Mouse (Mus musculus): Measurements from ENCODE around the gene Ccdc65. TPM values are rescaled to one million over a fixed set of nuclear protein-coding genes. Genes with fewer than 3 reads are reported as not detected.
A peak's percentile ranks its signal among the peaks of the same experiment; 100 is the strongest.

Gene Ccdc65
- polyA plus RNA-seq, 1 experiment from 2014 or later = not detected

DNA sequence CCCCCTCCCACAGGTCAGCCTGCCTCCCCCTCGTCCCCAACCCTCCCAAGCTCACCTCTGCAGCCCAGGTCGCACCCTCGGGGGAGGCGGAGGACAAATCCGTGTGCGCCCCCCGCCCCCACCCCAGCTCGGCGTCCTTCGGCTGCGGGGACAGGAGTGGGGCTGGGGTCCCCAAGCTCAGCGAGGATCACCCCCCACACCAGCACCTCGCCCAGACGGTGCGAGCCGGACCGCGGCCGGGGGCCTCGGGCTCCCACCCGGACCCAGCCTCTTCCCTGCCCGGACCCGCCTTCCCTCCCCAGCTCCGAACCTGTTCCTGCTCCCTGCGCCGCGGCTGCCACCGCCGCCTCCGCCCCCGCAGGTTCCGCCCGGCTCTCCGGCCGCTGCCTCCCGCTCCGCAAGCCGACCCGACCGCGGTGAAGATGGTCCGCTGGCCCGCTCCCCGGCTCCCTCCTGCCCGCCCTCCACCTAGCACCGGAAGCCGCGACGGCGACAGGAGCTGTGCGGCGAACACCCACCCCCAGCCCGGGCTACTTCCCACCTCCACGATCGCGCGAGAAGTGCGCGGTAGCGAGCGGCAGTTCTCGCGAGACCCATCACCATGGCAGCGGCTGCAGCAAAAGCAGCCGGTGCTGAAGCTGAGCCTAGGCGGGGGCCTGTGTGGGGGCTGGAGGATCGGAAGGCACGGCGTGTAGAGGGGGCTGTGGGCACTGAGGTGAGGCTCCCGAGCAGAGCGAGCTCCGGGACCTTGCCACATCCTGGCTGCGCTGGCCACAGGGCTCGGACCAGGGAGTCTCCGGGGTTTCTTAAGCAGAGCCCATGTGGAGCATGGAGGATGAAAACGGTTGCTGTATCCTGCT, 54.9 kb downstream of the Ccdc65 start, which contains the start of gene Arf3:
Arf3 (minus strand) TSS at position 545 of the 860 bp plus-strand sequence.
- Histone ChIP-seq H3K4me1 (ENCODE audit: control insufficient read depth, low read depth, low read length) (peaks cover 17% of the 10 kb centered on the region), H3K27ac (ENCODE audit: low read length) (peak within 1 kb of the TSS; percentile 54), H3K4me3 (ENCODE audit: low read depth, low read length) (peak within 1 kb of the TSS; percentile 82), H3K27me3 (ENCODE audit: control insufficient read depth, insufficient read depth, low read depth, low read length) (peaks cover 23% of the 10 kb centered on the region), H3K36me3 (ENCODE audit: control insufficient read depth, insufficient read depth) (no peaks in the 10 kb centered on the region), H3K9ac (ENCODE audit: low read depth, low read length) (peak within 1 kb of the TSS; percentile 78), H3K4me2 (ENCODE audit: low read depth, low read length) (peak within 1 kb of the TSS; percentile 95), H3K9me3 (replicated peaks; ENCODE audit: control insufficient read depth, low read length) (no peaks in the 10 kb centered on the region)
- peak; percentile 90 for ATAC-seq (ENCODE audit: low read depth)
- under 1% methylated on average over 74 of the region's 76 CpGs for WGBS (ENCODE audit: insufficient replicate concordance)

DNA sequence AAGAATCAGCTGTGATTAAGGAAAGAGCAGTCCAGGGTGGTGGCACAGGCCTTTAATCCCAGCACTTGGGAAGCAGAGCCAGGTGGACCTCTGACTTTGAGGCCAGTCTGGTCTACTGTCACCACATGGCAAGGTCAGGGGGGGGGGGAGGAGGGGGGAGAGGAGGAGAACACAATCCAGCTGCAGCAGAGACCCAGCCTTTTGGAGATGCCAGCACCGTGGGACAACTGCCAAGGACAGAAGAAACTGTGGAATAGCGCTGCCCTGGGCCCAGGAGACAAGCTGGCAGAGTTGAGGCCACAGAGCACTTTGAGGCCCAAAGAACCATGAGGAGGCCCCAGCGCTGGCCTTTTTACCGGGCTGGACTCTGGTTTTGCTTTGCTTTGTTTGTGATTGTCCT, 57.9 kb downstream of the Ccdc65 start:
- H3K27me3 ChIP-seq (ENCODE audit: control insufficient read depth, insufficient read depth, low read depth, low read length) = peaks cover 26% of the 10 kb centered on the region
- no peak for ATAC-seq (ENCODE audit: low read depth)

GRCm38 (mm10) chr15:98768259-98768658, 60.3 kb downstream of the Ccdc65 start:
- no peak overlapping the region for H3K27ac ChIP-seq (ENCODE audit: low read length)
- 37% methylated on average over 5 of the region's 5 CpGs for WGBS (ENCODE audit: insufficient replicate concordance)
- H3K4me3 ChIP-seq (ENCODE audit: low read depth, low read length) = no peak overlapping the region
- H3K36me3 ChIP-seq (ENCODE audit: control insufficient read depth, insufficient read depth) = no peaks in the 10 kb centered on the region
- no peak overlapping the region for H3K9ac ChIP-seq (ENCODE audit: low read depth, low read length)
- ATAC-seq (ENCODE audit: low read depth) = no peak
- no peaks in the 10 kb centered on the region for H3K9me3 ChIP-seq (replicated peaks; ENCODE audit: control insufficient read depth, low read length)
- no peak overlapping the region for H3K4me2 ChIP-seq (ENCODE audit: low read depth, low read length)
- peaks cover 44% of the 10 kb centered on the region for H3K27me3 ChIP-seq (ENCODE audit: control insufficient read depth, insufficient read depth, low read depth, low read length)
- H3K4me1 ChIP-seq (ENCODE audit: control insufficient read depth, low read depth, low read length) = peaks cover 3% of the 10 kb centered on the region

More for the DNA sequence above, 57.9 kb downstream of the Ccdc65 start:
- H3K4me2 ChIP-seq (ENCODE audit: low read depth, low read length) = no peak overlapping the region
- no peaks in the 10 kb centered on the region for H3K9me3 ChIP-seq (replicated peaks; ENCODE audit: control insufficient read depth, low read length)
- H3K9ac ChIP-seq (ENCODE audit: low read depth, low read length) = no peak overlapping the region
- H3K4me3 ChIP-seq (ENCODE audit: low read depth, low read length) = no peak overlapping the region
- H3K27ac ChIP-seq (ENCODE audit: low read length) = no peak overlapping the region
- 62% methylated on average over 4 of the region's 4 CpGs for WGBS (ENCODE audit: insufficient replicate concordance)
- no peaks in the 10 kb centered on the region for H3K36me3 ChIP-seq (ENCODE audit: control insufficient read depth, insufficient read depth)
- H3K4me1 ChIP-seq (ENCODE audit: control insufficient read depth, low read depth, low read length) = peaks cover 17% of the 10 kb centered on the region

DNA sequence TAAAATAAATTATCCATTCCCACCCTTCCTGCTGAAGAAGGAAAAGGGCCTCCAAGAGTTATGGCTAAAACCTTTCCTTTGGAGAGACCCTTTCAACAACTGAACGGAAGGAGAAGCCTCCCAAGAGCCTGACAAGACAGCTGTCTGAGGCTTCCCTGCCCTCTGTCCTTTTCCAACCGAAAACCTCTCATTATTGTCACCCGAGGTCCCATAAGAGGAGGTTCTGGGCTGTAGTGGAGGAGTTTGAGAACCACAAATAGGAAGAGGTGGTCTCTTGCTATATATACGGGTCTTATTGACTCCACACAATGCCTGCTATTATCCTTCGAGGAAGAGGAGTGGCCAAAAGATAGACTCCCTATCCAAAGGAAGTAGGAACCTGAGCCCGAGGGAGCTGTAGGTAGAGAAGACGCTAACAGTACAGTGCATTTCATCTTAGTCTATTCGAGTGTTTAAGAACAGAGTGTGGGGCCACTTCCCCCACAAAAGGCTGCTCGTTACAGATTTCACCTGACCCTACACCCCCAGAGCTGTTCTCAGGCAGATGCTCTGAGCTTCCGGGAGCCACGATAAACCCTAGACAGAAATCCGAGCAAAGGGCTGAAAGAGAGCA, 63.9 kb downstream of the Ccdc65 start:
- H3K4me1 ChIP-seq (ENCODE audit: control insufficient read depth, low read depth, low read length) = peaks cover 5% of the 10 kb centered on the region
- no peaks in the 10 kb centered on the region for H3K9me3 ChIP-seq (replicated peaks; ENCODE audit: control insufficient read depth, low read length)
- H3K4me2 ChIP-seq (ENCODE audit: low read depth, low read length) = peak overlapping the region; percentile 58
- no peak overlapping the region; the same call in 1 of the 2 replicates for H3K4me3 ChIP-seq (ENCODE audit: low read depth, low read length)
- no peak for ATAC-seq (ENCODE audit: low read depth)
- 6% methylated on average over 12 of the region's 12 CpGs for WGBS (ENCODE audit: insufficient replicate concordance)
- no peak overlapping the region for H3K9ac ChIP-seq (ENCODE audit: low read depth, low read length)
- H3K27ac ChIP-seq (ENCODE audit: low read length) = no peak overlapping the region
- no peaks in the 10 kb centered on the region for H3K36me3 ChIP-seq (ENCODE audit: control insufficient read depth, insufficient read depth)
- H3K27me3 ChIP-seq (ENCODE audit: control insufficient read depth, insufficient read depth, low read depth, low read length) = peaks cover 59% of the 10 kb centered on the region

DNA sequence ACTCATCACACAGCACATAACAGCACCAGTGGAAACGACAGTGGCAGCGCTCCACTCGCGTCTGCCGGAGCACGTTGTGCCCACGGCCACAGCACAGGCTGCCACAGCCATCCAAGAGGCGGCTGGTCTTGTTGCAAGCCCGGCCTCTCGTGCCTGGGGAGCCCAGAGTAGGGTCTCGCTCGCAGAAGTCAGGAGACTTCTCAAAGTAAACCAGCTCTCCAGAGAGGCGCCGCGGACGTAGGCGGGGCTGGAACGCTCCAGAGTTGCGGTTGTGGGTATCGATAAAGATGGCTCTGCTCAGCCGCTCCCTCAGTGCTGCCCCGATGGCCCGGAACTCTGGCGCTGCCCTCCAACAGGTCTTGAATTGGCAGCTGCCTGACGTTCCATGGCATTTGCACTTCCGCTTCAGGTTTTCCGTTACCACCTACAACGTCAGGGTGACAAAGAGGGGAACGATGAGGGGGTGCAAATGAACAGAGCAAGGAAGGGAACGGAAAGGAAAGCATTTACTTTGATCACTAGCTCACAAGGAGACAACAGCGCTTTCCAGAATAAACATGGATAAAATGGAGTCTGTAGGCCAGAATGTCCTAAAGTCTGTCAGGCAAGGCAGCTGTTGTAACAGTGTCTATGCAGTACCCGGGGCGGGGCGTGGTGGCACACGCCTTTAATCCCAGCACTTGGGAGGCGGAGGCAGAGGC, 64.7 kb downstream of the Ccdc65 start:
- peaks cover 5% of the 10 kb centered on the region for H3K4me1 ChIP-seq (ENCODE audit: control insufficient read depth, low read depth, low read length)
- no peaks in the 10 kb centered on the region for H3K36me3 ChIP-seq (ENCODE audit: control insufficient read depth, insufficient read depth)
- 2% methylated on average over 36 of the region's 36 CpGs for WGBS (ENCODE audit: insufficient replicate concordance)
- H3K4me2 ChIP-seq (ENCODE audit: low read depth, low read length) = peak overlapping the region; percentile 58
- H3K9me3 ChIP-seq (replicated peaks; ENCODE audit: control insufficient read depth, low read length) = no peaks in the 10 kb centered on the region
- no peak for ATAC-seq (ENCODE audit: low read depth)
- peaks cover 67% of the 10 kb centered on the region for H3K27me3 ChIP-seq (ENCODE audit: control insufficient read depth, insufficient read depth, low read depth, low read length)
- no peak overlapping the region for H3K27ac ChIP-seq (ENCODE audit: low read length)
- peak overlapping the region; percentile 3; the same call in 1 of the 2 replicates for H3K9ac ChIP-seq (ENCODE audit: low read depth, low read length)
- H3K4me3 ChIP-seq (ENCODE audit: low read depth, low read length) = peak overlapping the region; percentile 42

Other genes starting within 250 kb of the Ccdc65 start
- gene OR5BS1P, start 238.3 kb upstream of the Ccdc65 start, polyA plus RNA-seq (2015; fragmentation: Nextera tagmentation; extraction: Ambion mirVana) = not detected in 2 replicates
- not detected in 2 replicates for gene Lalba, start 225.5 kb upstream of the Ccdc65 start, polyA plus RNA-seq (2015; fragmentation: Nextera tagmentation; extraction: Ambion mirVana)
- not detected in 2 replicates for gene Olfr279, start 215.8 kb upstream of the Ccdc65 start, polyA plus RNA-seq (2015; fragmentation: Nextera tagmentation; extraction: Ambion mirVana)
- 28.3 and 28.5 TPM in 2 replicates for gene Kansl2, start 173.9 kb upstream of the Ccdc65 start, polyA plus RNA-seq (2015; fragmentation: Nextera tagmentation; extraction: Ambion mirVana)
- gene Ccnt1, start 137.3 kb upstream of the Ccdc65 start, polyA plus RNA-seq (2015; fragmentation: Nextera tagmentation; extraction: Ambion mirVana) = 24.3 and 25.9 TPM in 2 replicates
- gene 4930415O20Rik, start 137.2 kb upstream of the Ccdc65 start, polyA plus RNA-seq (2015; fragmentation: Nextera tagmentation; extraction: Ambion mirVana) = not detected in 2 replicates
- gene Adcy6, start 98.1 kb upstream of the Ccdc65 start, polyA plus RNA-seq (2015; fragmentation: Nextera tagmentation; extraction: Ambion mirVana) = 6.1 and 8.3 TPM in 2 replicates
- gene Cacnb3, start 77.4 kb upstream of the Ccdc65 start, polyA plus RNA-seq (2015; fragmentation: Nextera tagmentation; extraction: Ambion mirVana) = 0.55 and 0.84 TPM in 2 replicates
- 9.0 and 10.0 TPM in 2 replicates for gene Ddx23, start 45.3 kb upstream of the Ccdc65 start, polyA plus RNA-seq (2015; fragmentation: Nextera tagmentation; extraction: Ambion mirVana)
- 0.78 and 1.1 TPM in 2 replicates for gene Rnd1, start 30.7 kb upstream of the Ccdc65 start, polyA plus RNA-seq (2015; fragmentation: Nextera tagmentation; extraction: Ambion mirVana)
- 172 and 182 TPM in 2 replicates for gene Fkbp11, start 20.0 kb downstream of the Ccdc65 start, polyA plus RNA-seq (2015; fragmentation: Nextera tagmentation; extraction: Ambion mirVana)
- gene Arf3, start 55.0 kb downstream of the Ccdc65 start, polyA plus RNA-seq (2015; fragmentation: Nextera tagmentation; extraction: Ambion mirVana) = 10.5 and 12.0 TPM in 2 replicates
- not detected in 2 replicates for gene Wnt10b, start 69.9 kb downstream of the Ccdc65 start, polyA plus RNA-seq (2015; fragmentation: Nextera tagmentation; extraction: Ambion mirVana)
- not detected in 2 replicates for gene Wnt1, start 81.7 kb downstream of the Ccdc65 start, polyA plus RNA-seq (2015; fragmentation: Nextera tagmentation; extraction: Ambion mirVana)
- gene Ddn, start 101.3 kb downstream of the Ccdc65 start, polyA plus RNA-seq (2015; fragmentation: Nextera tagmentation; extraction: Ambion mirVana) = not detected in 2 replicates
- gene Prkag1, start 123.3 kb downstream of the Ccdc65 start, polyA plus RNA-seq (2015; fragmentation: Nextera tagmentation; extraction: Ambion mirVana) = 86.8 and 90.6 TPM in 2 replicates
- 3.9 and 4.0 TPM in 2 replicates for gene Kmt2d, start 163.0 kb downstream of the Ccdc65 start, polyA plus RNA-seq (2015; fragmentation: Nextera tagmentation; extraction: Ambion mirVana)
- 2.9 and 3.4 TPM in 2 replicates for gene Rhebl1, start 186.3 kb downstream of the Ccdc65 start, polyA plus RNA-seq (2015; fragmentation: Nextera tagmentation; extraction: Ambion mirVana)
- 0.11 TPM in 2 replicates for gene Dhh, start 190.3 kb downstream of the Ccdc65 start, polyA plus RNA-seq (2015; fragmentation: Nextera tagmentation; extraction: Ambion mirVana)
- 4.4 and 4.6 TPM in 2 replicates for gene Lmbr1l, start 210.0 kb downstream of the Ccdc65 start, polyA plus RNA-seq (2015; fragmentation: Nextera tagmentation; extraction: Ambion mirVana)
- gene Tuba1b, start 226.4 kb downstream of the Ccdc65 start, polyA plus RNA-seq (2015; fragmentation: Nextera tagmentation; extraction: Ambion mirVana) = 934 and 938 TPM in 2 replicates
- not detected in 2 replicates for gene Gm49450, start 245.3 kb downstream of the Ccdc65 start, polyA plus RNA-seq (2015; fragmentation: Nextera tagmentation; extraction: Ambion mirVana)
- gene Tuba1a, start 245.5 kb downstream of the Ccdc65 start, polyA plus RNA-seq (2015; fragmentation: Nextera tagmentation; extraction: Ambion mirVana) = 48.1 and 57.9 TPM in 2 replicates

All from liver, embryonic 16.5 days (tissue).